Mouse (Mus musculus): ENCODE measurements around the gene Polr2l. TPM values are rescaled to one million over a fixed set of nuclear protein-coding genes. Genes with fewer than 3 reads are reported as not detected.
A peak's percentile ranks its signal among the peaks of the same experiment; 100 is the strongest.

The Polr2l gene
- total RNA-seq, 1 experiment from 2014 or later: 47.0 TPM

- ATAC-seq (replicated peaks; ENCODE audit: low read depth, poor library complexity, severe bottlenecking): no peak
Measured at GRCm38 (mm10) chr7:141469352-141469751, 5.6 kb downstream of the Polr2l start.

- peak; percentile 66 for ATAC-seq (replicated peaks; ENCODE audit: low read depth, poor library complexity, severe bottlenecking)
Measured at GRCm38 (mm10) chr7:141468522-141469211, 6.3 kb downstream of the Polr2l start.

DNA sequence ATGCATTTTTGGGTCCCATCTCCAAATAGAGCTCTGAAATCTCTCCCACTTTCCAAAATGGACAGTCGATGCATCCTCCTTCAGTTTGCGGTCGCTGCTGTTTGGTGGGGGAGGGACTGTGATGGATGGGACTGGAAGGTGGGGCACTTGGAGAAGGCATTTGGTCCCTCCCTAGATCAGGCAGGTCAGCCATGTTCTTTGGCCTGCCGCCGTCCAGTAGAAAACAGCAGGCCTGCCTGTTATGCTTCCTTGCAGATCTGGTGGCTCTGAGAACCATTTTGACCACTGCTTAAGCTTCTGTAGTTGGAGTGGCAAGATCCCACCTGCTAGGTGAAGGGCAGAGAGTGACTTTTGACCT, 6.8 kb downstream of the Polr2l start:
- ATAC-seq (replicated peaks; ENCODE audit: low read depth, poor library complexity, severe bottlenecking): no peak

DNA sequence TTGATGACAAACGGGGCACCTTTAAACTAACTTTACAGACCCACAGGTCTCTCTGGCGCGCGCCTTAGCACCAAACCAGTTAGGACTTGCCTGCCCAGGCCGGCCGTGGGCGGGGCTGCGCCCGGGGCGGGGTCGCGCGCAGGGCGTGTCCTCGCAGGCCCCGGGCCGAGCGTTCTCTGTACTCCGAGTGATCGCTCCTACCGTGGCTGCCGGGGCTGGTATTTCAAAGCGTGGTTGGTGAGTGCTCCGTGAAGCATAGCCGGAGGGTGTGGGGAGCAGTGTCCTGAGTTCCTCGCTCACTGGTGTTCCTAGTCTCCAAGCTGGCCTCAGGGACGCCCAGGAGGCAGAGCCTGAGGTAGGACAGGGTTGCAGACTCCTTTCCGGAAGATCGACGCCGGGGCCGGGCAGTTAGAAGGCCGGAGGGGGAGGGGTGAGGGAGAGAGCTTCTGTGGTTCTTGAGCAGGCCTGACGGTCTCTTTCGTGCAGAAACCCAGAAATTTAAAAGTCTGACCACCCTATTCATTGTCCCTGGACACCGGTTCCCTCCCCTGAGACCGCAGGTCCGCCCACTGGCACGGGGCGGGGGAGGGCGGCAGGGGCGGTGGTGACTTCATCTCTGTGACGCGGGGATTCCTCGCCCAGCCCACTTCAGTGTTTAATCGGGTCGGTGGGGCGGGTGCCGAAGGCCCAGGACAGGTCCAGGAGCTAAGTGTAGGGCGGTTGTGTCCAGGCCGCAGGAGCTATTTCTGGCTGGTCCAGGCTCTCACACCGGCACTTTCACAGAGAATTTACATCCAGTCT, 7.5 kb downstream of the Polr2l start, which contains the start of gene Cd151:
Cd151 (plus strand) TSS at position 163 of the 801 bp plus-strand sequence.
- peak; percentile 43 for ATAC-seq (replicated peaks; ENCODE audit: low read depth, poor library complexity, severe bottlenecking)

GRCm38 (mm10) chr7:141466607-141467148, 8.3 kb downstream of the Polr2l start:
- ATAC-seq (replicated peaks; ENCODE audit: low read depth, poor library complexity, severe bottlenecking): no peak

GRCm38 (mm10) chr7:141466045-141466394, 8.9 kb downstream of the Polr2l start:
- no peak for ATAC-seq (replicated peaks; ENCODE audit: low read depth, poor library complexity, severe bottlenecking)

DNA sequence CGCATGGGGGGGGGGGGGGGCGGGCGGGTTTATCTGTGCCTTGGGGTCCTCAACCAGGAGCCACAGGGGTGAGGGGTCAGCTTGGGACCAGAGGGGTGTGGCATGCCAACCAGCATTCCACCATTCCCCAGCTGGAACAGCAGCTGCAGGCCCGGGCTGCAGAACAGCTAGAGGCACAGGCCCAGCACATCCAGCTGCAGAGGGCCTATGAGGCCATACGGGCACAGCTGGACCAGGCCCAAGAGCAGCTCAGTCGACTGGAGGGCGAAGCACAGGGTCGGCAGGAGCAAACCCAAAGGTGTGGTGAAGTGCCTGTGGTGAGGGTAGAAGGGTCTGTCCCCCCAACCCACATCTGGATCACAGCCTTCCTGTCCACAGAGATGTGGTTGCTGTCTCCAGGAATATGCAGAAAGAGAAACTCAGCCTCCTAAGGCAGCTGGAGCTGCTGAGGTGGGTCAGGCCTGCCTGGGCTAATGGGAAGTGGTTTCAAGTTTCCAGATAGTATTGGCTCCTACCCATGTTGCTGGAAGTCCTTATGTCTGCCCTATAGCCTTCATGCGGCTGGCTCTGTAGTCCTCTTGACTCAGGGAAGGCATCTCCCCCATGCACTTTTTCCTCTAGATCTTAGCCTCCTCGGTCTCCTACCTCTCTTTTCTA, 9.4 kb downstream of the Polr2l start:
- no peak for ATAC-seq (replicated peaks; ENCODE audit: low read depth, poor library complexity, severe bottlenecking)

GRCm38 (mm10) chr7:141464603-141465201, 10.2 kb downstream of the Polr2l start:
- no peak for ATAC-seq (replicated peaks; ENCODE audit: low read depth, poor library complexity, severe bottlenecking)

DNA sequence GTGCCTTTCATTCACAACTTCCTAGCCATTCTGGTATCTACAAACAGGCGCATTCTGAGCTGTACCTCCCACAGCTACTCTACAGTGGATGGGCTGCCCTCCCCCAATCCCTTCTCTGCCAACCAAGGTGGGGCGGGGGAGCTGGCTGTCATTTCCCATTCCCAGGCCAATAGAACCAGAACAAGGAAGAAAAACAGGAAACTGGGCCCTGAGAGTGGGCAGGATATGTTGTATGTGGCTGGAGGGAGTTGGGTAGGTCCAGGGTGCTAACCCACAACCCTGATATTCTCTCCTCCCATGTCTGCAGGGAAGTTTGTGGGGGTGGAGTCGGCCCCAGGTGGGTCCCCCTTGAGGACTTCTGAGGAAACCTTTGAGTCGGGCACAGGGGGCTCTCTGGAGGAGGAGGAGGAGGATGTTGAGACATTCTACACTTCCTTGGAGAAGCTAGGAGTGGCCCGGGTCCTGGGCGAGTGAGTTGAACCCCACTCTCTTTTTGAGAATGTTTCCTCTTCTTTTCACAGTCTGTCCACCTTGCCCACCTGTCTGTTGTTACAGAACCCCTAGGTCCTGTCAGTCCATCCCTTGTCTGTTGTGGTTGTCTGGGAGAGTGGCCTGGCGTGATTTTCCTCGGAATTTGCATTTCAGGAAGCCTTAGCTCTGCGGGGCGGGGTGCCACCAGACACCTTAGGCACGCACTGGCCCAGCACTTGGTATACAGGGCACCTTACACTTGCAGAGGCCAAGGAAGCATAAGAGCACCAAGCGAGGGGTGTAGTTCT, 10.9 kb downstream of the Polr2l start:
- no peak for ATAC-seq (replicated peaks; ENCODE audit: low read depth, poor library complexity, severe bottlenecking)

DNA sequence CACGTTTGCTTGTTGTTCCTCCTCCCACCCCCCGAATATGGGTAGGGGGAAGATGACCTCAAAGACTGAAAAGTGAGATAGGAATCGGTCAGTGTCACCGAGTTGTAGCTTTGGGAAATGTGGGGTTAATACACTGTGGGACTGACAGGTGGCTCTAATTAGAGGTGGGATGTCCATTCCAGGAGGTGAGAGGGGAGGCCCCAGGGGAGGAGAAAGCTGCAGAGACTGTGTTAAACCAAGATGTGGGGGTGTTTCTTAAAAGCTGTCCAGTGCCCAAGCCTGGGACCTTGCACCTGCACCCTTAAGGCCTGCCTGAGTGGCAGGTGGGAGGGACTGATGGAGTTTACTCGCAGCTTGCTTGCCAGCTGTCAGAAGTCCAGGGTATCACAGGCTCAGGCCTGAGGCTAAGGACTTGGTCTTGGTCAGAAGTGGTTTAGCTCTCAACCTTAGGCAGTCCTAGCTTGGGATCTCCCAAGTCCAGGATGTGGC, 12.6 kb downstream of the Polr2l start:
- ATAC-seq (replicated peaks; ENCODE audit: low read depth, poor library complexity, severe bottlenecking): no peak

GRCm38 (mm10) chr7:141461521-141462332, 13.2 kb downstream of the Polr2l start:
- peak; percentile 12; the same call in 1 of the 2 replicates for ATAC-seq (replicated peaks; ENCODE audit: low read depth, poor library complexity, severe bottlenecking)

DNA sequence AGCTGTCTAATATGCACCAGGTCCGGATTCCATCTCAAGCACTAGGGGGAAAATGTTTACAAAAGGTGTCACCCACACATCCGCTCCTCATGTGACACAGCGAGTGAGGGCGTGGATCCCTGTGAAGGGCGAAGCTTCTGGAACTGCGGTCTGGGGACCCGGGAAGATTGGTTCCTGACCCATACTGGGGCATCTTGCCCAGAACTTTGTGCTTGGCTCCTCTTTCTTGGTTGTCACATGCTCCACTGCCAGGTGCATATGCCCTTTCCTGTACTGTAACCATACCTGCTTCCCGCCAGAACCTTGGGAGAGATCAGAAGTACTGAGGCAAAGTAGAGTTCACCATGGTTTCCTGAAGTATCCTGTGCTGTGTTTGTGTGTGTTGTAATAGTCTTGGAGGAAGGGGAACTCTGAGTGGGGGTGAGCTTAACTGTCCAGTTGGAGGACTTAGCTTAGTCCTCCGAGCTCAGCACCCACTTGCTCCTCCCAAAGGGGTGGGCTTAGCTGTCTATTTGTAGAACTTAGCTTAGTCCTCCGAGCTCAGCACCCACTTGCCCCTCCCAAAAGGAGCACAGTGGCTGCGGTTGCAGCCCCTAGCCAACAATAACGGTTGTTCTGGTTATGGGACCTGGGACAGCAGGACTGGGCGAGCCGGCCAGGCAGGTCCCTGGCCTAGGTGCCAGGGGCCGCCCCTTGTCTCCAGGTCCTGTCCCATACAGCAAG, 14.4 kb downstream of the Polr2l start, which contains the start of gene Cracr2b:
Cracr2b (plus strand) TSS at position 704 of the 723 bp plus-strand sequence.
- no peak for ATAC-seq (replicated peaks; ENCODE audit: low read depth, poor library complexity, severe bottlenecking)

DNA sequence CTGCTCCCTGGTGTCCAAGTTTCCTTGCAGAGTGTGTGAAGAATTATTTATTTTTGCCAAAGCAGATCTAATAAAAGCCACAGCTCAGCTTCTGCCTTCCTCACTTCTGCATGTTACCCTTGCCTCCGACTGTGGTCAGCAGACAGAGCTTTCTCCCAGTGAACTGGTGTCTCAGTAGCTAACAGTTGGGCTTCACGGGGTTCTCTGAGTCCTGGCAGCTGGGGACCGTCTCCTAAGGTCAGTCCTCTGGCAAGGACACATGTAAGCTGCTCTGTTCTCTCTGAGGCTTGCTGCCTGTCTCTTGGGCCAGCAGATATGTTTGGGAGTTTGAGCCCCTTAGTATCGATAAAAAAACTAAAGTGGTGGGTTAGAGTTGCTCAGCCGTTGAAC, 14.9 kb downstream of the Polr2l start:
- no peak for ATAC-seq (replicated peaks; ENCODE audit: low read depth, poor library complexity, severe bottlenecking)

- ATAC-seq (replicated peaks; ENCODE audit: low read depth, poor library complexity, severe bottlenecking): no peak
Measured at GRCm38 (mm10) chr7:141459301-141459711, 15.6 kb downstream of the Polr2l start.

DNA sequence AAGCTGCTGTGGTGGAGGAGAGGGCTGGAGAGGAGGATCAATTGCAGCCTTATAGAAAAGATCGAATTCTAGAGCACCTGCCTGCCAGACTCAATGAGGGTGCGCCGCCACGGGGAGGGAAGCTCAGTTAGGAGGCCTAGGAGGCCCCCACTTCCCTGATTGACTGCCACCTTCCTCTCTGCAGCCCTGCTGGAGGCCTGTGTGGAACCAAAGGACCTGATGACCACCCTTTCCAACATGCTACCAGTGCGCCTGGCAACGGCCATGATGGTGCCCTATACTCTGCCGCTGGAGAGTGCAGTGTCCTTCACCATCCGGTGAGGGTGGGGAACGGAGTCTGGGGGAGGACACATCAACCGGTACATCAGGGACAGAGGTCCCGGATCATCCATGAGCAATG, 16.3 kb downstream of the Polr2l start:
- no peak for ATAC-seq (replicated peaks; ENCODE audit: low read depth, poor library complexity, severe bottlenecking)

DNA sequence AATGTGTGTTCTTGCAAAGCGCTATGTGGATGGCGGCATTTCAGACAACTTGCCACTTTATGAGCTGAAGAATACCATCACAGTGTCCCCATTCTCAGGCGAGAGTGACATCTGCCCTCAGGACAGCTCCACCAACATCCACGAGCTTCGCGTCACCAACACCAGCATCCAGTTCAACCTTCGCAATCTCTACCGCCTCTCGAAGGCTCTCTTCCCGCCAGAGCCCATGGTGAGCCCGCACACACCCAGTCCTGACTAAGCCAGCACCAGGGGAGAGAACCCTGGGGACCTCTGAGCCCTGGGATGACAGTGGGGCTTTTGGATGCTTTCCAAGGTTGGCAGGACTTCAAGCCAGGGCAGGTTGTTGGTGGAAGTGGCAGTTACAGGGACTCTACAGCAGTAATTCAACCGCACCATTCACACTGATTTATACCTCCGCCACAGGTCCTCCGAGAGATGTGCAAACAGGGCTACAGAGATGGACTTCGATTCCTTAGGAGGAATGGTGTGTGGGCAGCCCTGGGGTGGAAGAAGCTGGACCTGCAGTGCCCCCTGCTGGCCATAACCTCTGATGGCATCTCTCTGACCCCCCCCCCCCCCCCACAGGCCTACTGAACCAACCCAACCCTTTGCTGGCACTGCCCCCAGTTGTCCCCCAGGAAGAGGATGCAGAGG, 16.8 kb downstream of the Polr2l start:
- ATAC-seq (replicated peaks; ENCODE audit: low read depth, poor library complexity, severe bottlenecking): no peak

GRCm38 (mm10) chr7:141457236-141457635, 17.7 kb downstream of the Polr2l start:
- no peak for ATAC-seq (replicated peaks; ENCODE audit: low read depth, poor library complexity, severe bottlenecking)

Measured in common myeloid progenitor, adult 5-6 weeks (primary cell).